Mouse (Mus musculus) heart, embryonic 10.5 days (tissue): ENCODE data around the gene Cd27. TPM values are rescaled to one million over a fixed set of nuclear protein-coding genes. Genes with fewer than 3 reads are reported as not detected.

Experiments used
- DNase-seq: peaks from one replicate; pipeline ENCODE4 v3.0.0-alpha.2; 2017; ENCODE audit warnings: low spot score
- H3K27ac ChIP-seq: fragments of 300-500 bp; sonication (generic); 2 replicates; pipeline ENCODE4 v1.5.1; 2016; ENCODE audit warnings: mild to moderate bottlenecking
- H3K27me3 ChIP-seq: fragments of 300-500 bp; sonication (generic); 2 replicates; pipeline ENCODE4 v1.6.1; 2016; ENCODE audit warnings: mild to moderate bottlenecking; ENCODE audit not compliant: poor library complexity, insufficient read depth, severe bottlenecking
- H3K36me3 ChIP-seq: fragments of 300-500 bp; sonication (generic); 2 replicates; pipeline ENCODE4 v1.6.1; 2016; ENCODE audit warnings: mild to moderate bottlenecking, moderate library complexity
- H3K4me1 ChIP-seq: fragments of 300-500 bp; sonication (generic); 2 replicates; pipeline ENCODE4 v1.6.1; 2016; ENCODE audit warnings: mild to moderate bottlenecking
- H3K4me3 ChIP-seq: fragments of 300-500 bp; sonication (generic); 2 replicates; pipeline ENCODE4 v1.5.1; 2016; ENCODE audit warnings: mild to moderate bottlenecking, moderate library complexity
- H3K9me3 ChIP-seq: fragments of 300-500 bp; sonication (generic); 2 replicates; pipeline ENCODE4 v1.6.1; 2016; ENCODE audit warnings: mild to moderate bottlenecking, moderate library complexity
- WGBS: fragments of 180-500 bp; shearing (Covaris S2); methylation state at CpG from one replicate; pipeline ENCODE4 v1.1.7; 2016; 5-methylcytosine and 5-hydroxymethylcytosine counted together
- polyA plus RNA-seq: library from polyadenylated mRNA; unstranded; fragments of >200 nt; fragmentation: Nextera tagmentation; extraction: Ambion mirVana; gene quantifications from 2 replicates; pipeline ENCODE4 v1.2.1, GENCODE M21; 2016

Cd27 gene
- polyA plus RNA-seq, 1 experiment from 2014 or later: 2.1 TPM

DNA sequence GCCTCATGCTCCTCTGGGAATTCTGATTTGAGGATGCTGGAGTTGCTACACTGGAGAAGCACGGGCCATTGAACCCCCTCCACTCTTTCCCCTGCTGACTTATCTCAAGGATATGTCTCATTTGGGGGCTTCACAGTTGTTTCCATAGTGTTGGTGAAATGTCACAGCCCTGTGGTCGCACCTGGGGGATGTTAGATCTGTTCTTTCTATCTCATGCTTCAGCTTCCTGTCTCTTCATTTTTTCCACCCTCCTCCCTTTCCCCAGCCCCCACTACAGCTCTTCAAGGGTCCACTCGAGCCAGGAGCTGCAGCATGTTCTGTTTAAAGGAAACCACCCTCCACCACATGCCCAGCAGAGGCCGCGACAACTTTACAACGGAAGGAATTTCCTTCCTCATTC is 1.6 kb upstream of the Cd27 start:
- Histone ChIP-seq H3K9me3 (no peaks in the 10 kb centered on the region), H3K27ac (no peak overlapping the region), H3K4me1 (peaks cover 23% of the 10 kb centered on the region), H3K4me3 (no peak overlapping the region), H3K27me3 (no peaks in the 10 kb centered on the region), H3K36me3 (no peaks in the 10 kb centered on the region)
- WGBS: 51% methylated on average over 6 of the region's 6 CpGs
- no peak for DNase-seq

GRCm38 (mm10) chr6:125237421-125237820 is 611 bp upstream of the Cd27 start:
- Histone ChIP-seq H3K4me1 (peaks cover 30% of the 10 kb centered on the region), H3K36me3 (no peaks in the 10 kb centered on the region), H3K9me3 (no peaks in the 10 kb centered on the region), H3K27ac (no peak overlapping the region), H3K4me3 (no peak overlapping the region), H3K27me3 (no peaks in the 10 kb centered on the region)
- WGBS: 81% methylated on average over 4 of the region's 4 CpGs
- DNase-seq: no peak

- 83% methylated on average over 6 of the region's 6 CpGs for WGBS
- H3K4me1 ChIP-seq: peaks cover 41% of the 10 kb centered on the region
- no peak overlapping the region for H3K4me3 ChIP-seq
- no peak overlapping the region for H3K27ac ChIP-seq
- H3K36me3 ChIP-seq: no peaks in the 10 kb centered on the region
- DNase-seq: no peak
- no peaks in the 10 kb centered on the region for H3K9me3 ChIP-seq
- no peaks in the 10 kb centered on the region for H3K27me3 ChIP-seq
Measured at GRCm38 (mm10) chr6:125236341-125236740, 469 bp downstream of the Cd27 start.

DNA sequence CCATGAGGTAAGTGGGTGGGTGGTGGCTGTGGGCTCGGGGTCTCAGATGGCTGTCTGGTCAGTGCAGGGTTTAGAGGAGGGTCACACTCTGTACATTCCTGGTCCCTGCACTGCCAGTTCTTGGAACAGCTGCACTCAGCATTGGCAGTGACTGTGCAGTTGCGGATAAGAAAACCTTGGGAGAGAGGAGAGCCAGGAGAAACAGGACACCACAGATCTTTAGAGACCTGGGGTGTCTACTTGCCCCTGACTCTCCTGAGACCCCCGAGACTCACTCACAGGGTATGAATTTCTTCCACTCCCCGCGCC is 2.3 kb downstream of the Cd27 start:
- no peaks in the 10 kb centered on the region for H3K27me3 ChIP-seq
- no peak for DNase-seq
- H3K4me3 ChIP-seq: no peak overlapping the region
- no peaks in the 10 kb centered on the region for H3K36me3 ChIP-seq
- H3K4me1 ChIP-seq: peaks cover 44% of the 10 kb centered on the region
- H3K27ac ChIP-seq: peak overlapping the region; percentile 24; the same call in 1 of the 2 replicates
- 65% methylated on average over 5 of the region's 5 CpGs for WGBS
- H3K9me3 ChIP-seq: no peaks in the 10 kb centered on the region

DNA sequence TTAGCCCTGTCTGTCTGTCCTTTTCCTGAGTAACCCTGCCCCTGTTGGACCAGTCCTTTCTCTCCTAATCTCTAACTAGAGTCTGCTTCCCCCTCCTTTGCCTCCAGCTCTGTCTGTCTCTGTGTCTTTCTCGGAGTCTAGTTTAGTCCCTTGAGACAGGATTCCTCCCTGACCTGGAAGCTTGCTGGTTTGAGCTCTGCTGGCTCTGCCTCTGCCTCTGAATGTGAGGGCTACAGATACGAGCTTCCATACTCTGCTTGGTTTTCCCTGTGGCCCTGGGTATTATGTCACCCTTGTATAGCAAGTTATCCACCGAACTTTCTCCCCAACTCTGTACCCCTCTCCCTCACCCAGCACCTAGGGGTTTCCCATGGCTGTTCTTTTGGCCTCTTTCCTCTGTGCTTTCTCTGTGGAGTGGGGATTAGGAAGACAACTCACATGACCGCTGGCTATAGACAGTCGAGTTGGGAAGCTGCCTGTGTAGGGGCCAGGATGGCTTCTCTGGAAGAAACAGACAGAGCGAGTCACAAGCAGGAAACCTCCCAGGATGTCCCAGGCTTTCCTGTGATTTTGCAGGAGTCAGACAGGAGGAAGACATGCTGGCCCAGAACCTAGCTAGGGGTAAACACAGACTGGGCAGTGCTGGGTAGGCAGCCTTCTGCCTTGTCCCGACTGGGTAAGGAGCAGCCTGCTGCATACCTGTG is 2.8 kb downstream of the Cd27 start:
- 44% methylated on average over 7 of the region's 7 CpGs for WGBS
- DNase-seq: no peak
- Histone ChIP-seq H3K27me3 (no peaks in the 10 kb centered on the region), H3K4me3 (no peak overlapping the region), H3K9me3 (no peaks in the 10 kb centered on the region), H3K4me1 (peaks cover 44% of the 10 kb centered on the region), H3K27ac (peak overlapping the region; percentile 24), H3K36me3 (no peaks in the 10 kb centered on the region)

- WGBS: 70% methylated on average over 6 of the region's 6 CpGs
- no peak overlapping the region for H3K4me3 ChIP-seq
- peaks cover 42% of the 10 kb centered on the region for H3K4me1 ChIP-seq
Measured at GRCm38 (mm10) chr6:125232516-125232915, 4.3 kb downstream of the Cd27 start.

GRCm38 (mm10) chr6:125232045-125232437 is 4.8 kb downstream of the Cd27 start:
- WGBS: 47% methylated on average over 4 of the region's 4 CpGs
- Histone ChIP-seq H3K4me3 (peak overlapping the region; percentile 70), H3K4me1 (peaks cover 42% of the 10 kb centered on the region), H3K27ac (peak overlapping the region; percentile 93), H3K27me3 (no peaks in the 10 kb centered on the region), H3K9me3 (no peaks in the 10 kb centered on the region), H3K36me3 (no peaks in the 10 kb centered on the region)
- no peak for DNase-seq

More at GRCm38 (mm10) chr6:125232516-125232915, 4.3 kb downstream of the Cd27 start:
- Histone ChIP-seq H3K27me3 (no peaks in the 10 kb centered on the region), H3K9me3 (no peaks in the 10 kb centered on the region), H3K36me3 (no peaks in the 10 kb centered on the region), H3K27ac (peak overlapping the region; percentile 93; the same call in 1 of the 2 replicates)
- no peak for DNase-seq

- H3K36me3 ChIP-seq: no peaks in the 10 kb centered on the region
- H3K4me3 ChIP-seq: peak within 1 kb of the TSS; percentile 70
- peak within 1 kb of the TSS; percentile 93 for H3K27ac ChIP-seq
- H3K27me3 ChIP-seq: no peaks in the 10 kb centered on the region
- 5% methylated on average over 16 of the region's 16 CpGs for WGBS
- DNase-seq: peak; percentile 78
- no peaks in the 10 kb centered on the region for H3K9me3 ChIP-seq
- peaks cover 38% of the 10 kb centered on the region for H3K4me1 ChIP-seq
Measured at GRCm38 (mm10) chr6:125231117-125232044, 5.4 kb downstream of the Cd27 start, which contains the start of gene Tapbpl. Gene Tapbpl, minus strand, starts transcription at chr6:125231860.

- H3K27ac ChIP-seq: no peak overlapping the region
- H3K36me3 ChIP-seq: no peaks in the 10 kb centered on the region
- H3K27me3 ChIP-seq: no peaks in the 10 kb centered on the region
- H3K4me1 ChIP-seq: peaks cover 38% of the 10 kb centered on the region
- no peak for DNase-seq
- no peaks in the 10 kb centered on the region for H3K9me3 ChIP-seq
- 59% methylated on average over 9 of the region's 9 CpGs for WGBS
- no peak overlapping the region for H3K4me3 ChIP-seq
Measured at GRCm38 (mm10) chr6:125230571-125230970, 6.2 kb downstream of the Cd27 start.

GRCm38 (mm10) chr6:125225518-125226115 is 11.2 kb downstream of the Cd27 start:
- no peak overlapping the region for H3K27ac ChIP-seq
- peaks cover 4% of the 10 kb centered on the region for H3K4me1 ChIP-seq
- H3K9me3 ChIP-seq: no peaks in the 10 kb centered on the region
- H3K27me3 ChIP-seq: peaks cover 4% of the 10 kb centered on the region; the same call in 1 of the 2 replicates
- 76% methylated on average over 5 of the region's 5 CpGs for WGBS
- no peaks in the 10 kb centered on the region for H3K36me3 ChIP-seq
- H3K4me3 ChIP-seq: no peak overlapping the region
- no peak for DNase-seq

DNA sequence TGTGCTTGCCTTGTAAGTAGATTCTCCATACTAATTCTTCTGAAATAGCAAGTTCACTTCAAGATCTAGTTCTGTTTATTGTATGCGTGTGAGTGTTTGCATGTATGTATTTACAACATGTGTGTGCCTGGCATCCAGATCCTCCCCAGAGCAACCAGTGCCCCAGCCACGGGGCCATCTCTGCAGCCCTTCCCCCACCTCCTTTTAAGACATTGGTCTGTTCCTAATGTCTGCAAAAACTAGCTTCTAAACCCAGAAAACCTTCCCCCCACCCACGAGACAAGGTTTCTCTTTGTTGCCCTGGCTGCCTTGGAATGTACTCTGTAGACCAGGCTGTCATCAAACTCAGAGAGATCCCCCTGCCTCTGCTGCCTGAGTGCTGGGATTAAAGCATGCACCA is 14.2 kb downstream of the Cd27 start:
- Histone ChIP-seq H3K27me3 (peaks cover 4% of the 10 kb centered on the region; the same call in 1 of the 2 replicates), H3K9me3 (no peaks in the 10 kb centered on the region), H3K36me3 (0 out of 2 replicates have a peak, but pooled peaks cover 5% of the 10 kb centered on the region), H3K4me1 (0 out of 2 replicates have a peak, but pooled peaks cover 2% of the 10 kb centered on the region), H3K27ac (no peak overlapping the region), H3K4me3 (no peak overlapping the region)
- WGBS: 84% methylated on average over 3 of the region's 3 CpGs
- DNase-seq: no peak

- 51% methylated on average over 2 of the region's 2 CpGs for WGBS
- H3K4me3 ChIP-seq: no peak overlapping the region
- H3K27me3 ChIP-seq: peaks cover 4% of the 10 kb centered on the region; the same call in 1 of the 2 replicates
- no peaks in the 10 kb centered on the region for H3K9me3 ChIP-seq
- 0 out of 2 replicates have a peak, but pooled peaks cover 5% of the 10 kb centered on the region for H3K36me3 ChIP-seq
- H3K4me1 ChIP-seq: 0 out of 2 replicates have a peak, but pooled peaks cover 2% of the 10 kb centered on the region
- no peak overlapping the region for H3K27ac ChIP-seq
- no peak for DNase-seq
Measured at GRCm38 (mm10) chr6:125222146-125222545, 14.7 kb downstream of the Cd27 start.
